Mouse (Mus musculus): ENCODE data around the gene Cxcl16. TPM values are rescaled to one million over a fixed set of nuclear protein-coding genes. Genes with fewer than 3 reads are reported as not detected.

Cxcl16 gene
- total and polyA plus RNA-seq, 3 experiments: 7.9 to 17.6 (median 8.8) TPM

GRCm38 (mm10) chr11:70413961-70414360, 45.8 kb downstream of the Cxcl16 start:
- intact Hi-C loops (cut with DNase I): loop anchor here (1.0 to 5.0 kb wide), 2 partner anchors 92 to 193 kb away; no protein-coding TSS in a partner anchor
- peaks cover 5% of the 10 kb centered on the region for H3K79me2 ChIP-seq (replicated peaks; ENCODE audit: control insufficient read depth, insufficient read depth, low read length)
- H3K36me3 ChIP-seq (ENCODE audit: control insufficient read depth, insufficient read depth, low read length): no peaks in the 10 kb centered on the region; the same call in 1 of the 2 replicates
- 7% methylated on average over 3 of the region's 3 CpGs for WGBS
- DNase-seq: peak; percentile 45 to 68
- H3K27me3 ChIP-seq (ENCODE audit: control insufficient read depth, insufficient read depth, low read length): no peaks in the 10 kb centered on the region
- H3K4me3 ChIP-seq: no peak overlapping the region
- TF ChIP-seq EP300 (IDR thresholded peaks at IDR 0.05; ENCODE audit: insufficient read depth, low read depth, low read length): no peak
- no peak overlapping the region for H3K9ac ChIP-seq (ENCODE audit: low read depth, low read length)
- H3K4me1 ChIP-seq (ENCODE audit: control insufficient read depth, insufficient read depth, low read length): no peaks in the 10 kb centered on the region
- no peak overlapping the region for H3K27ac ChIP-seq

- Histone ChIP-seq H3K9ac (ENCODE audit: low read depth, low read length) (no peak overlapping the region), H3K4me3 (no peak overlapping the region), H3K79me2 (replicated peaks; ENCODE audit: control insufficient read depth, insufficient read depth, low read length) (peaks cover 5% of the 10 kb centered on the region), H3K27ac (no peak overlapping the region), H3K4me1 (ENCODE audit: control insufficient read depth, insufficient read depth, low read length) (no peaks in the 10 kb centered on the region; the same call in 1 of the 2 replicates), H3K27me3 (ENCODE audit: control insufficient read depth, insufficient read depth, low read length) (no peaks in the 10 kb centered on the region), H3K36me3 (ENCODE audit: control insufficient read depth, insufficient read depth, low read length) (no peaks in the 10 kb centered on the region; the same call in 1 of the 2 replicates)
- DNase-seq: no peak
- intact Hi-C loops (cut with DNase I): loop anchor here (5.0 kb wide), 1 partner anchor 195 kb away; no protein-coding TSS in a partner anchor
- WGBS: 66% methylated on average over 5 of the region's 5 CpGs
- TF ChIP-seq POLR2A (IDR thresholded peaks at IDR 0.05; ENCODE audit: insufficient read depth, low read depth, low read length) (no peak), CTCF (IDR thresholded peaks at IDR 0.05) (no peak), EP300 (IDR thresholded peaks at IDR 0.05; ENCODE audit: insufficient read depth, low read depth, low read length) (no peak)
Measured at GRCm38 (mm10) chr11:70412591-70412990, 47.2 kb downstream of the Cxcl16 start.

- 61% methylated on average over 6 of the region's 6 CpGs for WGBS
- intact Hi-C loops (cut with DNase I): loop anchor here (5.0 kb wide), 1 partner anchor 197 kb away; no protein-coding TSS in a partner anchor
- peak overlapping the region; percentile 96 for H3K4me3 ChIP-seq
- TF ChIP-seq EP300 (IDR thresholded peaks at IDR 0.05; ENCODE audit: insufficient read depth, low read depth, low read length) (0 out of 2 replicates have a peak, but pooled peaks have one; percentile 6), POLR2A (IDR thresholded peaks at IDR 0.05; ENCODE audit: insufficient read depth, low read depth, low read length) (no peak), CTCF (IDR thresholded peaks at IDR 0.05) (no peak)
- no peaks in the 10 kb centered on the region for H3K27me3 ChIP-seq (ENCODE audit: control insufficient read depth, insufficient read depth, low read length)
- peaks cover 5% of the 10 kb centered on the region for H3K79me2 ChIP-seq (replicated peaks; ENCODE audit: control insufficient read depth, insufficient read depth, low read length)
- peak overlapping the region; percentile 72; the same call in 1 of the 2 replicates for H3K9ac ChIP-seq (ENCODE audit: low read depth, low read length)
- no peaks in the 10 kb centered on the region; the same call in 1 of the 2 replicates for H3K36me3 ChIP-seq (ENCODE audit: control insufficient read depth, insufficient read depth, low read length)
- H3K27ac ChIP-seq: peak overlapping the region; percentile 89
- DNase-seq: no peak
- no peaks in the 10 kb centered on the region; the same call in 1 of the 2 replicates for H3K4me1 ChIP-seq (ENCODE audit: control insufficient read depth, insufficient read depth, low read length)
Measured at GRCm38 (mm10) chr11:70410297-70410643, 49.5 kb downstream of the Cxcl16 start.

GRCm38 (mm10) chr11:70409594-70410296, 50.0 kb downstream of the Cxcl16 start, which contains the start of gene Pelp1:
TSS of gene Pelp1 (minus strand) at chr11:70410031.
- H3K27ac ChIP-seq: peak within 1 kb of the TSS; percentile 89

More at GRCm38 (mm10) chr11:70409594-70410296, 50.0 kb downstream of the Cxcl16 start, which contains the start of gene Pelp1:
- no peak for TF ChIP-seq CTCF (IDR thresholded peaks at IDR 0.05)
- 0 out of 2 replicates have a peak, but pooled peaks have one; percentile 8 for TF ChIP-seq EP300 (IDR thresholded peaks at IDR 0.05; ENCODE audit: insufficient read depth, low read depth, low read length)
- peak; percentile 61; the same call in 1 of the 2 replicates for TF ChIP-seq POLR2A (IDR thresholded peaks at IDR 0.05; ENCODE audit: insufficient read depth, low read depth, low read length)
- H3K36me3 ChIP-seq (ENCODE audit: control insufficient read depth, insufficient read depth, low read length): no peaks in the 10 kb centered on the region; the same call in 1 of the 2 replicates
- intact Hi-C loops (cut with DNase I): loop anchor here (5.0 kb wide), 1 partner anchor 198 kb away; no protein-coding TSS in a partner anchor
- DNase-seq: peak; percentile 90 to 91
- no peaks in the 10 kb centered on the region for H3K27me3 ChIP-seq (ENCODE audit: control insufficient read depth, insufficient read depth, low read length)
- peak within 1 kb of the TSS; percentile 96 for H3K4me3 ChIP-seq
- WGBS: 1% methylated on average over 59 of the region's 59 CpGs
- H3K4me1 ChIP-seq (ENCODE audit: control insufficient read depth, insufficient read depth, low read length): no peaks in the 10 kb centered on the region; the same call in 1 of the 2 replicates
- peaks cover 5% of the 10 kb centered on the region for H3K79me2 ChIP-seq (replicated peaks; ENCODE audit: control insufficient read depth, insufficient read depth, low read length)
- peak within 1 kb of the TSS; percentile 72 for H3K9ac ChIP-seq (ENCODE audit: low read depth, low read length)

Small RNA genes lying within 50 kb of the gene (microRNA-seq; reads per million reads assigned to microRNA genes)
- 0 to 1.2 reads per million in 2 experiments for gene Mir7115

Other genes with a start within 250 kb of the Cxcl16 start
Only the 30 nearest of the 31 such genes appear.
- 1 to 10 TPM; 2.2 to 2.8 TPM for gene Slc16a13, start 238.9 kb downstream of the Cxcl16 start, total RNA-seq (2021)
- 4.0 and 7.4 TPM in 2 replicates for gene Slc16a13, start 238.9 kb downstream of the Cxcl16 start, polyA plus RNA-seq (2012; rRNA removed)
- gene Bcl6b, start 230.2 kb downstream of the Cxcl16 start, total RNA-seq (2021): 10 to 100 TPM in 1 of 2 experiments, 1 to 10 TPM in 1; 9.1 to 13.7 TPM
- 18.9 and 21.0 TPM in 2 replicates for gene Bcl6b, start 230.2 kb downstream of the Cxcl16 start, polyA plus RNA-seq (2012; rRNA removed)
- 10 to 100 TPM; 30.7 to 34.5 TPM for gene 0610010K14Rik, start 222.1 kb downstream of the Cxcl16 start, total RNA-seq (2021)
- 38.9 and 48.1 TPM in 2 replicates for gene 0610010K14Rik, start 222.1 kb downstream of the Cxcl16 start, polyA plus RNA-seq (2012; rRNA removed)
- gene Gm21988, start 220.2 kb downstream of the Cxcl16 start, total RNA-seq (2021): 1 to 10 TPM; 2.0 to 3.4 TPM
- gene Gm21988, start 220.2 kb downstream of the Cxcl16 start, polyA plus RNA-seq (2012; rRNA removed): 5.0 and 5.5 TPM in 2 replicates
- 100 to 1,000 TPM in 1 of 2 experiments, 10 to 100 TPM in 1; 95.4 to 103 TPM for gene Rnasek, start 220.1 kb downstream of the Cxcl16 start, total RNA-seq (2021)
- 130 and 166 TPM in 2 replicates for gene Rnasek, start 220.1 kb downstream of the Cxcl16 start, polyA plus RNA-seq (2012; rRNA removed)
- gene Alox12, start 204.6 kb downstream of the Cxcl16 start, total RNA-seq (2021): 1 to 10 TPM; 2.8 to 6.0 TPM
- gene Alox12, start 204.6 kb downstream of the Cxcl16 start, polyA plus RNA-seq (2012; rRNA removed): 6.2 and 7.2 TPM in 2 replicates
- under 1 TPM in 1 of 2 experiments, not detected in 1; 0.16 TPM for gene Alox12e, start 137.4 kb downstream of the Cxcl16 start, total RNA-seq (2021)
- 0.10 TPM in 1 of 2 replicates, not detected in the other for gene Alox12e, start 137.4 kb downstream of the Cxcl16 start, polyA plus RNA-seq (2012; rRNA removed)
- 10 to 100 TPM in 1 of 2 experiments, 1 to 10 TPM in 1; 5.5 to 13.7 TPM for gene Alox15, start 108.0 kb downstream of the Cxcl16 start, total RNA-seq (2021)
- gene Alox15, start 108.0 kb downstream of the Cxcl16 start, polyA plus RNA-seq (2012; rRNA removed): 1.5 and 2.9 TPM in 2 replicates
- 10 to 100 TPM; 17.0 to 20.7 TPM for gene Pelp1, start 50.0 kb downstream of the Cxcl16 start, total RNA-seq (2021)
- 12.4 and 13.0 TPM in 2 replicates for gene Pelp1, start 50.0 kb downstream of the Cxcl16 start, polyA plus RNA-seq (2012; rRNA removed)
- gene Arrb2, start 27.3 kb downstream of the Cxcl16 start, total RNA-seq (2021): 10 to 100 TPM; 10.2 to 10.8 TPM
- gene Arrb2, start 27.3 kb downstream of the Cxcl16 start, polyA plus RNA-seq (2012; rRNA removed): 23.6 and 27.6 TPM in 2 replicates
- gene Med11, start 8.1 kb downstream of the Cxcl16 start, total RNA-seq (2021): 1 to 10 TPM; 6.6 to 6.7 TPM
- 7.8 and 9.7 TPM in 2 replicates for gene Med11, start 8.1 kb downstream of the Cxcl16 start, polyA plus RNA-seq (2012; rRNA removed)
- 1 to 10 TPM; 1.3 to 2.9 TPM for gene Zmynd15, start 551 bp downstream of the Cxcl16 start, total RNA-seq (2021)
- 3.2 and 3.8 TPM in 2 replicates for gene Zmynd15, start 551 bp downstream of the Cxcl16 start, polyA plus RNA-seq (2012; rRNA removed)
- 1 to 10 TPM; 1.2 to 1.3 TPM for gene Tm4sf5, start 45.3 kb upstream of the Cxcl16 start, total RNA-seq (2021)
- 1.5 and 2.1 TPM in 2 replicates for gene Tm4sf5, start 45.3 kb upstream of the Cxcl16 start, polyA plus RNA-seq (2012; rRNA removed)
- not detected for gene Vmo1, start 54.6 kb upstream of the Cxcl16 start, total RNA-seq (2021)
- not detected in 2 replicates for gene Vmo1, start 54.6 kb upstream of the Cxcl16 start, polyA plus RNA-seq (2012; rRNA removed)
- gene Gltpd2, start 59.2 kb upstream of the Cxcl16 start, total RNA-seq (2021): not detected
- gene Gltpd2, start 59.2 kb upstream of the Cxcl16 start, polyA plus RNA-seq (2012; rRNA removed): not detected in 2 replicates
- 100 to 1,000 TPM; 204 to 231 TPM for gene Psmb6, start 65.4 kb upstream of the Cxcl16 start, total RNA-seq (2021)
- 296 and 367 TPM in 2 replicates for gene Psmb6, start 65.4 kb upstream of the Cxcl16 start, polyA plus RNA-seq (2012; rRNA removed)
- not detected for gene Gm40193, start 73.0 kb upstream of the Cxcl16 start, total RNA-seq (2021)
- not detected in 2 replicates for gene Gm40193, start 73.0 kb upstream of the Cxcl16 start, polyA plus RNA-seq (2012; rRNA removed)
- 1 to 10 TPM; 4.3 to 5.8 TPM for gene Pld2, start 80.1 kb upstream of the Cxcl16 start, total RNA-seq (2021)
- 15.1 and 21.0 TPM in 2 replicates for gene Pld2, start 80.1 kb upstream of the Cxcl16 start, polyA plus RNA-seq (2012; rRNA removed)
- gene Mink1, start 102.9 kb upstream of the Cxcl16 start, total RNA-seq (2021): 10 to 100 TPM; 41.3 to 46.8 TPM
- gene Mink1, start 102.9 kb upstream of the Cxcl16 start, polyA plus RNA-seq (2012; rRNA removed): 40.8 and 49.6 TPM in 2 replicates
- gene 4930544D05Rik, start 155.9 kb upstream of the Cxcl16 start, total RNA-seq (2021): not detected
- 0.31 TPM in 1 of 2 replicates, not detected in the other for gene 4930544D05Rik, start 155.9 kb upstream of the Cxcl16 start, polyA plus RNA-seq (2012; rRNA removed)
- not detected for gene Chrne, start 159.2 kb upstream of the Cxcl16 start, total RNA-seq (2021)
- not detected in 2 replicates for gene Chrne, start 159.2 kb upstream of the Cxcl16 start, polyA plus RNA-seq (2012; rRNA removed)
- under 1 TPM; 0.34 to 0.98 TPM for gene Gp1ba, start 179.1 kb upstream of the Cxcl16 start, total RNA-seq (2021)
- 0.29 and 0.59 TPM in 2 replicates for gene Gp1ba, start 179.1 kb upstream of the Cxcl16 start, polyA plus RNA-seq (2012; rRNA removed)
- 10 to 100 TPM; 50.8 to 58.7 TPM for gene Rnf167, start 187.3 kb upstream of the Cxcl16 start, total RNA-seq (2021)
- gene Rnf167, start 187.3 kb upstream of the Cxcl16 start, polyA plus RNA-seq (2012; rRNA removed): 65.0 and 80.9 TPM in 2 replicates
- gene Slc25a11, start 187.5 kb upstream of the Cxcl16 start, total RNA-seq (2021): 100 to 1,000 TPM; 532 to 626 TPM
- 632 and 932 TPM in 2 replicates for gene Slc25a11, start 187.5 kb upstream of the Cxcl16 start, polyA plus RNA-seq (2012; rRNA removed)
- gene Pfn1, start 194.7 kb upstream of the Cxcl16 start, total RNA-seq (2021): 100 to 1,000 TPM; 270 to 280 TPM
- gene Pfn1, start 194.7 kb upstream of the Cxcl16 start, polyA plus RNA-seq (2012; rRNA removed): 439 and 479 TPM in 2 replicates
- 1,000 to 10,000 TPM; 1,523 to 1,659 TPM for gene Eno3, start 197.2 kb upstream of the Cxcl16 start, total RNA-seq (2021)
- gene Eno3, start 197.2 kb upstream of the Cxcl16 start, polyA plus RNA-seq (2012; rRNA removed): 1,222 and 1,919 TPM in 2 replicates
- 10 to 100 TPM; 82.8 to 99.4 TPM for gene Spag7, start 209.4 kb upstream of the Cxcl16 start, total RNA-seq (2021)
- gene Spag7, start 209.4 kb upstream of the Cxcl16 start, polyA plus RNA-seq (2012; rRNA removed): 72.9 and 87.8 TPM in 2 replicates
- 10 to 100 TPM; 37.8 to 37.9 TPM for gene Camta2, start 228.1 kb upstream of the Cxcl16 start, total RNA-seq (2021)
- gene Camta2, start 228.1 kb upstream of the Cxcl16 start, polyA plus RNA-seq (2012; rRNA removed): 27.6 and 32.5 TPM in 2 replicates
- gene Inca1, start 240.2 kb upstream of the Cxcl16 start, total RNA-seq (2021): 1 to 10 TPM; 6.3 to 6.9 TPM
- gene Inca1, start 240.2 kb upstream of the Cxcl16 start, polyA plus RNA-seq (2012; rRNA removed): 4.6 and 5.4 TPM in 2 replicates
- 100 to 1,000 TPM; 477 to 524 TPM for gene Kif1c, start 240.6 kb upstream of the Cxcl16 start, total RNA-seq (2021)
- 153 and 228 TPM in 2 replicates for gene Kif1c, start 240.6 kb upstream of the Cxcl16 start, polyA plus RNA-seq (2012; rRNA removed)